Mouse (Mus musculus): ENCODE results near the gene Gm8251. TPM values are rescaled to one million over a fixed set of nuclear protein-coding genes. Genes with fewer than 3 reads are reported as not detected.

The Gm8251 gene
- 0.01 and 0.04 TPM in 2 replicates for polyA plus RNA-seq (2015; fragmentation: Nextera tagmentation; extraction: Ambion mirVana)

DNA sequence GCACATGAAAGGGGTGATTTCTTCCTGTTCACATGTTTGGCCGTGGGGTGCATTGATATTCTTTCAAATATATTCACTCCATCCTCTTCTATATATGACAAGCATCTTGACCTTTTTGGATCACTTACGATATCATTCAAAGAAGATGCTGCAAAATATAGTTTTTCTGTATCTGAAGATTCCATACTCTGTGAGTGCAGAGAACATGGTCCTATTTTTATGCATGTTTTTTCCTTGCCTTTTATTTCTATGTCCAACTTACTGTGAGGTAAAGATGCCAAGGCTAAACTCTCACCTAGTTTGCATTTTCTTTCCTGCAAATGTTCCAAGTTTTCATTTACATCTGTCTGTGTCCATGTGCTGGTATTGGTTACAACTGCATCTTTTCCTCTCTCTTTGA, at the start of gene Gm8251:
Gm8251 (minus strand) TSS at position 101 of the 400 bp plus-strand sequence.
- Histone ChIP-seq H3K27ac (replicated peaks) (no peak within 1 kb of the TSS), H3K36me3 (ENCODE audit: control insufficient read depth, insufficient read depth, low read length) (no peaks in the 10 kb centered on the region), H3K4me2 (replicated peaks; ENCODE audit: low read depth) (no peak within 1 kb of the TSS), H3K9me3 (ENCODE audit: control insufficient read depth, low read length) (no peaks in the 10 kb centered on the region), H3K27me3 (ENCODE audit: control insufficient read depth, insufficient read depth, low read length) (no peaks in the 10 kb centered on the region), H3K4me1 (replicated peaks; ENCODE audit: control insufficient read depth, insufficient read depth) (no peaks in the 10 kb centered on the region), H3K4me3 (ENCODE audit: low read depth, low read length) (no peak within 1 kb of the TSS), H3K9ac (ENCODE audit: low read length) (no peak within 1 kb of the TSS)
- DNase-seq (ENCODE audit: low spot score) (no peak), ATAC-seq (ENCODE audit: low FRiP score, low TSS enrichment) (no peak)
- WGBS: 92% methylated on average over 2 of the region's 2 CpGs
- TF ChIP-seq EP300 (optimal IDR thresholded peaks at IDR 0.05) (no peak), CTCF (IDR thresholded peaks at IDR 0.05; ENCODE audit: low read depth) (no peak)

DNA sequence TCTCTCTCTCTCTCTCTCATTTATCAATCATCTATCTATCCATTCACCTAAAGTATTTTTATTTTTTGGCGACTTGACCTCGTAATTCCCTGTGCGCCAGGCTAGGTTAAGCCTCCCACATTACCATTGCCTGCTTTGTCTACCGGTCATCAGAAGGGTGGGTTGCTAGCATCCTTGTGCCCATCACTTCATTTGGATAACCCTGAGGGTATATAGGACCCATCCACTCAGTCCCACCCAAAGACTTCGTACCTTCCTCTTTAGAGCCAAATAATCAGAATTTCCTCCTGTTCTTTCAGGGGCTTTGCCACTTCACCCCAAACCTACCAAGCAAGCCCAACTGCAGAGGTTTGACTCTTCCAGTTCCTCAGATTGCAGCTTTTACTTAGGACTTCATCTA, 41.2 kb upstream of the Gm8251 start:
- DNase-seq (ENCODE audit: low spot score): no peak
- Histone ChIP-seq H3K36me3 (ENCODE audit: control insufficient read depth, insufficient read depth, low read length) (0 out of 2 replicates have a peak, but pooled peaks cover under 1% of the 10 kb centered on the region), H3K4me1 (replicated peaks; ENCODE audit: control insufficient read depth, insufficient read depth) (no peaks in the 10 kb centered on the region), H3K27me3 (ENCODE audit: control insufficient read depth, insufficient read depth, low read length) (no peaks in the 10 kb centered on the region), H3K4me3 (ENCODE audit: low read depth, low read length) (no peak overlapping the region), H3K9ac (ENCODE audit: low read length) (no peak overlapping the region), H3K4me2 (replicated peaks; ENCODE audit: low read depth) (peak overlapping the region; percentile 73), H3K9me3 (ENCODE audit: control insufficient read depth, low read length) (no peaks in the 10 kb centered on the region), H3K27ac (replicated peaks) (no peak overlapping the region)
- WGBS: 7% methylated on average over 5 of the region's 5 CpGs
- TF ChIP-seq CTCF (IDR thresholded peaks at IDR 0.05; ENCODE audit: low read depth): no peak
- no peak for TF ChIP-seq EP300 (optimal IDR thresholded peaks at IDR 0.05)
- ATAC-seq (ENCODE audit: low FRiP score, low TSS enrichment): no peak

DNA sequence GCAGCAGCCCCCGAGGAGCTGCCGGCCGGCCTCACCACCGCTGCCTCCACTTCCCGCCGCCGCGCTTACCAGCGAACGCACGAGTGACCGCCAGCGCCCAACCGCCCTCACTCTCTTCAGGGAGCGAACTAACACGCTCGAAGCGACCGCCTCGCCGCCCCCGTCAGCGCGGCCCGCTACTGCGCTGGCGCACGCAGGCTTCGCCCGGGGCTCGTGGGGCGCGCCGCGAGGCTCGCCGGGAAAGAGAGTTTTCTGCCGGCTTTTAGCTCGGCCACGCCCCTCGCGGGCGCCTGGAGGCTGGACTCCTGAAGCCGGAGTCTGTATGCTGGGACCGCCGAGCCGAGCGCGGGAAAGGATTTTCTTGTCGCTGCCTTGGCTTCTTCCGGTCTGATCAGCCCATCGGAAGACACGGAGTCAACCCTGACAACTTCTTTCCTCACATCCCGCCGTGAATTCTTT, 40.6 kb upstream of the Gm8251 start, which contains the start of gene Tex30:
Tex30 (minus strand) TSS at position 183 of the 459 bp plus-strand sequence.
- H3K4me2 ChIP-seq (replicated peaks; ENCODE audit: low read depth): peak within 1 kb of the TSS; percentile 73
- H3K27me3 ChIP-seq (ENCODE audit: control insufficient read depth, insufficient read depth, low read length): no peaks in the 10 kb centered on the region
- whole genome bisulfite sequencing: under 1% methylated on average over 53 of the region's 55 CpGs
- H3K4me3 ChIP-seq (ENCODE audit: low read depth, low read length): peak within 1 kb of the TSS; percentile 61
- H3K4me1 ChIP-seq (replicated peaks; ENCODE audit: control insufficient read depth, insufficient read depth): no peaks in the 10 kb centered on the region
- ATAC-seq (ENCODE audit: low FRiP score, low TSS enrichment) (peak; percentile 99), DNase-seq (ENCODE audit: low spot score) (peak; percentile 96)
- TF ChIP-seq CTCF (IDR thresholded peaks at IDR 0.05; ENCODE audit: low read depth) (no peak; the same call in 1 of the 2 replicates), EP300 (optimal IDR thresholded peaks at IDR 0.05) (no peak)
- peak within 1 kb of the TSS; percentile 90 for H3K27ac ChIP-seq (replicated peaks)
- no peaks in the 10 kb centered on the region for H3K9me3 ChIP-seq (ENCODE audit: control insufficient read depth, low read length)
- H3K9ac ChIP-seq (ENCODE audit: low read length): peak within 1 kb of the TSS; percentile 79
- no peaks in the 10 kb centered on the region for H3K36me3 ChIP-seq (ENCODE audit: control insufficient read depth, insufficient read depth, low read length)

DNA sequence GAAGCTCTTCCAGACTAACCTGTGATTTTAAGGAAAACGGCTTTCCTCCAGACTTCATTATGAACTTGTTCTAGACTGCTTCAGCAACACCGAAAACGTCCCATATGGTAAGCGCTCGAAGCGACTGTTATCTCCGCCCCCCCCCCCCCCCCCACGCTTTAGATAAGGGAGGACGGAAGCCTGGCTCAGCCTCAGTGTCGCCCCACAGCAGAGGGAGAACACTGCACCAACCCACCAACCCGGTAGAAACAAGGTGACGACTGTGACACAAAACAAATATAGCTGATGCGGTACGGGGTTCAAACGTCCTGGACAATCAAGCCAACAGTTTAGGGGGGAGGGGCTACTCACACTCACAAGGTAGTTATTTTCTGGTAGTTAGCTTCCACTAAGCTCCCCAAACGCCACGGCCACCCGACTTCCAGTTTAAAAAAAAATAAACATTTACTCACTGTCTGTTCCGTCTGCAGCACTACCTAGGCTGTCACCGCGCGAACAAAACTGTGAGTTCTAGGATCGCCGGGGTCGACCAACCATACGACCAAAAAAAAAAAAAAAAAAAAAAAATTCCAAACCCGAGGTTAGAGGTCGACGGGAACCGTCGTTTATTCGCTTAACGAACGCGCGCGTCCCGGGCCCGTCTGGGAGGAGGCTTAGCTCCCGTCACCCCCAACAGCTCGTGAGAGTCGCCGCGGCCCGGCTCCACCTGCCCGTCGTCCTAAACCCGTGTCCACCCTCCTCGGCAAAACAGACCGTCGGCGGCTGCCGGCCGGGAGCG, 39.9 kb upstream of the Gm8251 start:
- no peaks in the 10 kb centered on the region for H3K9me3 ChIP-seq (ENCODE audit: control insufficient read depth, low read length)
- TF ChIP-seq EP300 (optimal IDR thresholded peaks at IDR 0.05): no peak
- no peak; the same call in 1 of the 2 replicates for TF ChIP-seq CTCF (IDR thresholded peaks at IDR 0.05; ENCODE audit: low read depth)
- H3K36me3 ChIP-seq (ENCODE audit: control insufficient read depth, insufficient read depth, low read length): no peaks in the 10 kb centered on the region
- ATAC-seq (ENCODE audit: low FRiP score, low TSS enrichment) (peak; percentile 86), DNase-seq (ENCODE audit: low spot score) (peak; percentile 74)
- peak overlapping the region; percentile 61 for H3K4me3 ChIP-seq (ENCODE audit: low read depth, low read length)
- no peaks in the 10 kb centered on the region for H3K4me1 ChIP-seq (replicated peaks; ENCODE audit: control insufficient read depth, insufficient read depth)
- H3K27ac ChIP-seq (replicated peaks): peak overlapping the region; percentile 90
- H3K27me3 ChIP-seq (ENCODE audit: control insufficient read depth, insufficient read depth, low read length): no peaks in the 10 kb centered on the region
- WGBS: under 1% methylated on average over 53 of the region's 55 CpGs
- H3K4me2 ChIP-seq (replicated peaks; ENCODE audit: low read depth): peak overlapping the region; percentile 73
- H3K9ac ChIP-seq (ENCODE audit: low read length): peak overlapping the region; percentile 79

DNA sequence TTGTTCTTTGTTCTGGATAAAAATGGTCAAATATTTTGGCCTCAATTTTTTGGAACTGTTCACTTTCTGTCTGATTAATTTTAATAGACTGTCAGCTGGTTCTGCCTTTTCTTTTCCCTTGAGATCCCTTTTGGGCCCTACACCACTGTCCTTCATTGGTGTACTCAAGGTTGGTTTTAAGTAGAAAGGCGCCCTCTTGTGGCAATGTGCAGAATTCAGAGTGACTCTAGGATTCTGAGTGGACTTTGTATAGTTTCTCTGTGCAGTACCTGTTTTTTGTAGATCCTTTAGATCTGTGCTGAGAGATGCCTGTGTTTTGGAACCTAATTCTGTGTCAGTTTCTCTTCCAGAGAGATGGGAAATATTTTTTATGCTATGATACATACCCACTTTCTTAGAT, 2.9 kb upstream of the Gm8251 start:
- no peak for ATAC-seq (ENCODE audit: low FRiP score, low TSS enrichment)
- 4% methylated on average over 1 of the region's 1 CpGs for WGBS

DNA sequence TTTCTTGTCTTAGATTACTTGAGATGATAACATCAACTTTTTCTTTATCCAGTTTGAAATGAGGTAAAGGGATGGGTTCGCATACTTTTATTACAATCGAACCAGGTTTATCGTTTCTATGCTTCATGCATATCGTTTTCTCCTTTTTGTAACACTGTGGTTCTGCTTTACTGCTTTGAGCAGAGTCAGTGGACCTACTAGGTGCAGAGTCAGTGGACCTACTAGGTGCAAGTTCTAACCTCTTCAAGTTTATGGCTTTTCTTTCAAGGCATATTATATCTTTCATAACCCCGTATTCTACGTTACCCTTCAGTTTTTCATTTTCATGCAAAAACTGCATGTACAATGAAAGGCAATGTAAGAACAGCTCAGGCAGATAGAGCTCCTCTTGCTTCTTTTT, 1.7 kb upstream of the Gm8251 start:
- Histone ChIP-seq H3K27me3 (ENCODE audit: control insufficient read depth, insufficient read depth, low read length) (no peaks in the 10 kb centered on the region), H3K4me1 (replicated peaks; ENCODE audit: control insufficient read depth, insufficient read depth) (no peaks in the 10 kb centered on the region), H3K4me3 (ENCODE audit: low read depth, low read length) (no peak overlapping the region), H3K9me3 (ENCODE audit: control insufficient read depth, low read length) (no peaks in the 10 kb centered on the region), H3K27ac (replicated peaks) (no peak overlapping the region), H3K4me2 (replicated peaks; ENCODE audit: low read depth) (no peak overlapping the region), H3K36me3 (ENCODE audit: control insufficient read depth, insufficient read depth, low read length) (no peaks in the 10 kb centered on the region), H3K9ac (ENCODE audit: low read length) (no peak overlapping the region)
- TF ChIP-seq CTCF (IDR thresholded peaks at IDR 0.05; ENCODE audit: low read depth): no peak
- no peak for TF ChIP-seq EP300 (optimal IDR thresholded peaks at IDR 0.05)
- WGBS: 91% methylated on average over 6 of the region's 6 CpGs
- no peak for DNase-seq (ENCODE audit: low spot score)
- no peak for ATAC-seq (ENCODE audit: low FRiP score, low TSS enrichment)

More for the DNA sequence above, 2.9 kb upstream of the Gm8251 start:
- H3K4me1 ChIP-seq (replicated peaks; ENCODE audit: control insufficient read depth, insufficient read depth): no peaks in the 10 kb centered on the region
- no peak overlapping the region for H3K27ac ChIP-seq (replicated peaks)
- peak; percentile 57 for DNase-seq (ENCODE audit: low spot score)
- H3K27me3 ChIP-seq (ENCODE audit: control insufficient read depth, insufficient read depth, low read length): no peaks in the 10 kb centered on the region
- H3K9ac ChIP-seq (ENCODE audit: low read length): no peak overlapping the region
- TF ChIP-seq EP300 (optimal IDR thresholded peaks at IDR 0.05): no peak
- peak; percentile 78 for TF ChIP-seq CTCF (IDR thresholded peaks at IDR 0.05; ENCODE audit: low read depth)
- no peak overlapping the region for H3K4me2 ChIP-seq (replicated peaks; ENCODE audit: low read depth)
- no peak overlapping the region for H3K4me3 ChIP-seq (ENCODE audit: low read depth, low read length)
- no peaks in the 10 kb centered on the region for H3K36me3 ChIP-seq (ENCODE audit: control insufficient read depth, insufficient read depth, low read length)
- H3K9me3 ChIP-seq (ENCODE audit: control insufficient read depth, low read length): no peaks in the 10 kb centered on the region

Measured in stomach, postnatal 0 days (tissue).